Mouse (Mus musculus): Measurements from ENCODE around the gene Ubl5.
"Not testable (repeated sequence)": the region's sequence is repeated elsewhere in the genome, so short reads cannot be mapped to it uniquely, and the experiment has no call there.

The Ubl5 gene

DNA sequence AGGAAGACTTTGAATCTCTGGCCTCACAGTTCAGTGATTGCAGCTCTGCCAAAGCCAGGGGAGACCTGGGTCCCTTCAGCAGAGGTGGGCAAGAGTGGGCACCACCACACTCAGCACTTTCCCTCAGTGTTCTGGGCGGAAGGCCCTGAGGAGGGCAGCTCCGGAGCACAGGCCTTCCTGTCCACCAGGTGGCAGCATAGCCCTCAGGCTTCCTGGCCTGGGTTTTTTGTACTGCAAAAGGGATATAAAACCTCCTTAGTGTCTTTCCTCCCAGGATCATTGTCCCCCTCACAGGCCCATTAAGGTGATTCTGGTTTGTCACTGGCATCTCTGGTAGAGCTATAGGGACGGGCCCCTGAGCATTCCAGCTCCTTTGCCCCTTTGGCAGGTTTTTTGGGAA is 19.6 kb downstream of the Ubl5 start:
- peak; percentile 88 for DNase-seq

DNA sequence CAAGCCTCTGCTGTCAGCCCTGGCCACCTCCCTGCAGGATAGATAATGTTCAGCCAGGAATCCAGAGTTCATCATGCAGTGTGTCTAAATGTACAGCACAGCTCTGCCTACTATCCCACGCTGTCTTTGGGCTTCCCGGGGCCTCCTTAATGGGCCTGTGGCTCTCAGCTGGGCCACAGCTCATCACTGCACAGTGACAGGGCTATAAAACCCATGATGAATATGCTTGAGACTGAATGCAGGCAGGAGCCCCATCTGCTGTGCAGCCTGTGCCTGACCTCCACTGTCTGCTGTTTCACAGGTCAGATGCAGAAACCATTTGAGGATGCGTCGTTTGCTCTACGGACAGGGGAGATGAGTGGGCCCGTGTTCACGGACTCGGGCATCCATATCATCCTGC is 20.2 kb downstream of the Ubl5 start:
- no peak for DNase-seq

DNA sequence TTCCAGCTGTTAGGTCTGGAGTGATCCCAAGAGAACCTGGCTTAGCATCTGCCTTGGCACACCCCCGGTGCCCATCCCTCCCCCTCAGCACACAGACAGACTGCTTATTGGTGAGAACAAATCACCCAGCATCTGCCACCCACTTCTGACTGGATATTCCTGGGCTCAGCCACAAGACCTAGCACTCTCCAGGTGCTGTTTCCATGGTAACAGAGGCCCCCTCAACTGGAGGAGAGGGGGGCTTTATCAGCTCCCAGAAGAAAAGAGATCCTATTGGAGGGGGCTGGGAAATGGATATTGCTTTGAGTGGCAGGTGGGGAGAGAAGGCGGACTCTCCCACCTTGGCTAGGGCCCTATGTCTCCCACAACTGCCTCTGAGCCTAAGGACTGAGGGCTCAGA is 21.3 kb downstream of the Ubl5 start:
- DNase-seq: no peak

DNA sequence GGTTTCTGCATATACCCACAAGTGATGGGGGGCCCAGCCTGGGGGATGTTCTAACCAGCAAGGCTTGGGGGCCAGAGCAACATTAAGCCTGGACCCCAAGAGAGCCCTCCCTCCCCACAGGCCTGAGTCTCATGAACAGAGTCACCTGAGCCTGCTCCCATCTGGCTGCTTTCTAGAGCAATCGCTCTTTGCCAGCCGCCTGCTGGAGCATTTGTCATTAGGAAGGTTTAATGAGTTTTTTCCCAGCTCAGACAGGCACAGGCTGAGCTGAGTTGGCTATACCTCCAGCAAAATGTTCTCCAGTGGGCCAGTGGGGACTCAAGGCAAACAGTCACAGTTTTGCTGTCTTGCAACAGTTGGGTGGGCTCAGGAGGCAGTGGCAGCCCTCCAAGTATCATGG is 21.7 kb downstream of the Ubl5 start:
- no peak for DNase-seq

DNA sequence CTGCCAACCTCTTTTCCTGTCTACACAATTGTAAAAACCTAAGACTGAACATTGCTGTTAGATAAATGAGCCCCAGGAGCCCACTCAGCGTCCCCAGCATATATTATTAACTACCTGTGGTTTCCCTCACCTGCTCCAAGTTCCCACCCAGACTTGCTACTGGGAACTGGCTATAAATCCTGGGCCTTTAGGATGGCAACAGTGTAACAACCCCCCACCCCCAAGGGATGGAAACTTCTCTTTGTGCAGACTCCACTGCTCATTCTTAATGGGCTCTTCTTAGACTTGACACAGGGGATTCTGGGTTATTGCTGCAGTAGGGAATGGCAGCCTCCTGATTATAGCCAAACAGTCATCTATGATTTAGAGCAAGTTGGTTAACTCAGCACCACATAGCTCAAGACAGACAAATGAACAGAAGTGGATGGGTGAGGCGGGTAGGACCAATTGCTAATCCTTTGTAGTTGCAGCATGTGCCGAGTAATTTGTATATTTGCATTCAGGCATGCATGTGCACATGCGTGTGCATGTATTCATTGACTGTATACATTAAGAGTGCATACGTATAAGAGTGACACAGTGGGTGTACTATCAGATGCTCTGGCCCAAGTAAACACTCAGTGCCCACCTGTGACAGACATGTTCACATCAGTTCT is 22.4 kb downstream of the Ubl5 start:
- DNase-seq: no peak

DNA sequence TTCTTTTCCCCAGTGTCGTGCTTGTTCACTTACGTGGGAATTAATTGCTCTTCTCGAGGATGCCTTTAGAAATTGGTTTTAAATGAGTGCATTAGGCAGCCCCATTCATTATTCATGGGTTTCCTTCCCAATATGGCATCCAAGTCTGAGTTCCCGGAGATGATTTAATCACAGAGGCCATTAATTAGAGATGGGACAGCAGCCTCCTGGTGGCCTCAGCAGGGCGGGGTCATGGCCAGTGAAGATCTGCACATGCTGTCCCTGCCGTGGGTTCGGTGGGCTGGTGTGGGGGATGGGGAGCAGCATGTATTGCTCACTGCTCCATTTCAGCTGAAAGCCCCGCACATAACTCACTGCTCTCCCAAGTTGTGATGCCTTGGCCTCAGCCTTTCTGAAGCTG is 23.2 kb downstream of the Ubl5 start:
- DNase-seq: no peak

DNA sequence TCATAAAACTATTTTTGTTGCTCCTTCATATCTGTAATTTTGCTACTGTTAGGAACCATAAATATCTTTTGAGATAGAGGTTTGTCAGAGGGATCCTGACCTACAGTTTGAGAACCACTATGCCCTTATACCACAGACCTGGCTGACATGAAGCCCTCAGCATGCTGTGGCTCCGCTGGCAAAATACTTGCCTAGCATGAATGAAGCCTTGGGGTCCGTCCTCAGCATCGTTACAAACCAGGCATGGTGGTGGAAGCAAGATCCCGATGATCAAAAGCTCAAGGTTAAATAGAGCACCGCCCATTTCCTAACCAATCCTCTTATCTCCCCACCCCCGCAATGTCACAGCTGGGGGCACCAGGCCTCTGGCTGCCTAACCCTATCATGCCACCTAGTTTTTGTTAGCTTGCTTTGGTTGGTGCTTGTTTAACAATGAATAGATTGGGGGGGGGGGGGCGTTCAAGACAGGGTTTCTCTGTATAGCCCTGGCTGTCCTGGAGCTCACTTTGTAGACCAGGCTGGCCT is 23.9 kb downstream of the Ubl5 start:
- DNase-seq: peak; percentile 59

DNA sequence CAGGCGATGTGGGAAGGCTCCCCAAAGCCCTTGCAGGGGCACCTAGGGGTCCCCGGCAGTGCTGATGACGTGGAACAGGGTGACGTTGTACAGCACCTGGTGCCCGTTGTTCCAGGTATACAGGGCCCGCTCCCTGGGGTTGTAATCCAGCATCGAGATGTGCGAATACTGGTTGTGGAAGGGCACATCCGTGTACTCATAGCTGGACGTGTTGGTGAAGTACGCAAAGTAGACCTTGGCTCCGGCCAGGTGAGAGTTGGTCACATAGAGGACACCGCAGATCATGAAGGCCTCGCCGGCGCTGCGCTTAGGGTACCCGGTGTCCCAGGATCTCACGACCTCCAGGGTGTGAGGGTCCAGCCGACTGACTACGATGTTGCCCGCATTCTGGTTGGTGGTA is 25.4 kb downstream of the Ubl5 start:
- no peak for DNase-seq

DNA sequence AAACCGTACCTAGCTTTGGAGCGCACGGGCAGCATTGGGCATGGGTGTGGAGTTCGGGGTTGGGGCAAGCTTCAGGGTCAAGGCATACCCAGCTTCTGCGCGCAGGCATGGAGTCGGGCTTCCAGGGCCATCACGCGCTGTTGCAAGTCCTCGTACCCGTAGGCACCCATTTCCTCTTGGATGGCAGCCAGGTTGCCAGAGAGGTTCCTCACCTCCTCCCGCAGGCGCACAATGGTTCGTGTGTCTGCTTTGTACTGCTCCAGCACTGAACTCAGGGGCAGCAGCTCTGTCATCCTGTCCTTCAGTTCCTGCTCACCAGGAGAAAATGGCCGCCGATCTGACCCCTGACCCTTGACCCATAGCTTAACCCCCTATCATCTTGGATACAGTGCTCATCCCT is 29.4 kb downstream of the Ubl5 start:
- DNase-seq: no peak

DNA sequence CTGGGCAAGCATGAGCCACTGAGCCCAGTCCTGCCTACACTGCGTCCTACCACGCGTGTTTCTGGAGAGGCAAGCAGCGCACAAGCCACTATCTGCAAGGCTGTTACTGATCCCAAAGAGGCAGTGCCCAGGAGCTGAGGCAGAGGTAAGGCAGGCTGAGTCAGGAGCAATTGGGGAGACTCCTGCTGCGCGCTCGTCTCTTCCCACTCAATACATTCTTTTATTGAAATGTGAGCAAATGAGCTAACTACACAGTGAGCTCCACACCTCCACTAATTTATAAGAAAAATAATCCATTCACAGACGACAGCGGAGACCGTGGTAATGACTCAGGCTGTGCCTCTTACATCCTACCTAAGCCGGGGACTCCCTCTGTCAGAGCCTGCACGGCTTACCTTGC is 35.2 kb downstream of the Ubl5 start:
- no peak for DNase-seq

DNA sequence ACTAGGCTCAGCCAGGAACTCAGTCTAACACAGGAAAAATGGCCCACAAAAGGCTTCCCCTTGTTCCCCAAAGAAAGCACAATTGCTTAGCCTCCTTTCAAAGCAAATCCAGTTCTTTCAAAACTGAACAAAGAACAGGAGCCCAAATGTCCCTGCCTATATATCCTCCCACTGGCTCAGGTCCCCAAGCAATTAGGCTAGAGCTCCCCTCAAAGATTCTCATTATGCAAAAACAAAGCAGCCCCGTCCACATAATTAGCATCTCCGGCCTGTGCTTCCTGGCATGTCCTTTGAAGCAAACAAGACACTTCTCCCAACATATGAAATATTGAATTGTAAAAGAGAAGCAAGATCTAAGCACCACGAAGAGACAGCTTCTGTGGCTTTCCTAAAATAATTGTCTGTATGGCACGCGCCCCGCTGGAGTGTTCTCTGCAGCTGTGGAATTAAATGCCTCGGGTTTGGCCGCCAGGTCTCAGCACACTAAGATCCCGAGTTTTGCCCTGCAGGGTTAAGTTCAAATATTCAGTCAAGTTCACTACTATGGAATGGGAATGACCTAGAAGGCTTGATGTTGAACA is 37.8 kb downstream of the Ubl5 start:
- DNase-seq: no peak

DNA sequence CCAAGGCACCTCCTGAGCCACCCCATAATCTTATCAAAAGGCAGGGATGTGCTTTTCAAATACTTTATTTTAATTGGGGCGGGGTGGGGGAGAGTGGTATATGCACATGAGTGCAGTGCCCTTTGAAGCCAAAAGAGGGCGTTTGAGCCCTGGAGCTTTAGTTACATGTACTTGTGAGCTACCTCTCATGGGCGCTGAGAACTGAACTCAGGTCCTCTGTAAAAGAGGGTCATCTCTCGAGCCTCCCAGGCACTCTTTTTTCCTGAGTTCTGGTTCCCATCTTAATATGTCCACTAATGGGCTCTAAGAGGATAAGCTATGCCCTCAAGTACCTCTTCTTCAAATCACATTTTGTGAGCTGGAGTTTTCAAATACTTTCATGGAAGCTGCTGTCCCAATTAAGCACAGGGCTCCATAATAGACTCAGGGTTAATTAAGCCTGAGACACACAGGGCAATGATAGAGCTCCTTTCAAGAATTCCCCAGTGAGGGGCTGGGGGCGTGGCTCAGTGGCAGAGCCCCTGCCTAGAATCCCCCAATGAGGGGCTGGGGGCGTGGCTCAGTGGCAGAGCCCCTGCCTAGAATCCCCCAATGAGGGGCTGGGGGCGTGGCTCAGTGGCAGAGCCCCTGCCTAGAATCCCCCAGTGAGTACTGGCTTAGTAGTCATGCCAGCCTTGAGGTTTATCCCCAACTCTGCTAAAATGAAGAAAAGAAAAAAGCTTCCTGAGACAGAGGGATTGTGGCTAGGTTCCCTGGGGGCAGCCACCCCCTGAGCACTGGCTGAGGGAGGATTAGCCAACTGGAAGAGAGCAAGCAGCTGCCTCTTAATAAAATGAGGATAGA is 39.1 kb downstream of the Ubl5 start:
- no peak for DNase-seq

DNA sequence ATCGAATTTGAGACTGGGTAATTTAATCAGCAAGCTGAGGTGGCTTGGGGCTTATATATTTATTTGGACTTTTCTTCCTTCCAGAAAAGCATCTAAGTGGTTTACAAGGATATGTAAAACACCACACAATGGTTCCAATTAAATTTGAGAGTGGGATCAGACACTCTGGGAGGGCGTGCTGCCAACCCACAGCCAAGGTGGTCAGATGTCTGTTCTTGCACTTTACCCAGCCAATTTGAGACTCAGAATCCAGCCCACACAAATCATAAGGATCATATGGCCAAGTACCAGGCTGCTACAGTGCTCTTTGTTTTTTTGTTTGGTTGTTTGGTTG is 39.7 kb downstream of the Ubl5 start:
- DNase-seq: no peak

DNA sequence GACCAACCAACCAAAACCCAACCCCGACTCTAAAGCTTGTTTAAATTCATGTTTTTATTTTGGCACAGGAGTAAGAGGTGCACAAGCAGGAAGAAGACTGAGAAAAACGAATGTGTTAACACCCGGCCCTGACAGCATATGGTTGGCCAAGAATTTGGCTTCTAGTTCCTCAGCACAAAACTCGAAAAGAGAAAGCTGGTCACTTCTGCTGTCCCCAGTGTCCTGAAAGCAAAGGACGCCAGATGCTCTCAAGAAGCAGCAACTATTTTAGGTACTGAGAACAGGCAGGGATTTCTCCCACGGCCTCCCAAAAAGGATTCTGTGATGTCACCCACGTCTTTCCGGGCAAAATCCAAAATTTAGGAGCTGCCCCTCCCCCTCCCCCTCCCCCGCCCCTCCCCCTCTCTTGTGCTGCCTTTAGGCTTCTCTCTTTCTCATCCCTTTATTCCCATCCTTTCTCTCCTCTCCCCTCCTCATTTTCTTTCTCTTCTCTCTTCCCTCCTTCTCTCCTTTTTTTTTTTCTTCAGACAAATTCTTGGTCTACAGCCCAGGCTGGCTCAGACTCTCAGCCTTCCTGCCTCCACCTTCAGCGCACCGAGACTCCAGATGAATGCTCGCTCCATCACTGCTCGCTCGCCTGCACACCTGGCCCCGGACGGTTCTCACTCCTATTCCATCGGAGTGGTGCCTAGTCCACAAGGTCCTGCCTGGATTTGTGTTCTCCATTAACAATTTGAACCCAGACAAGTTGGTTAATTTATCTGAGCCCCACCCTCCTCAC is 42.6 kb downstream of the Ubl5 start:
- no peak for DNase-seq

DNA sequence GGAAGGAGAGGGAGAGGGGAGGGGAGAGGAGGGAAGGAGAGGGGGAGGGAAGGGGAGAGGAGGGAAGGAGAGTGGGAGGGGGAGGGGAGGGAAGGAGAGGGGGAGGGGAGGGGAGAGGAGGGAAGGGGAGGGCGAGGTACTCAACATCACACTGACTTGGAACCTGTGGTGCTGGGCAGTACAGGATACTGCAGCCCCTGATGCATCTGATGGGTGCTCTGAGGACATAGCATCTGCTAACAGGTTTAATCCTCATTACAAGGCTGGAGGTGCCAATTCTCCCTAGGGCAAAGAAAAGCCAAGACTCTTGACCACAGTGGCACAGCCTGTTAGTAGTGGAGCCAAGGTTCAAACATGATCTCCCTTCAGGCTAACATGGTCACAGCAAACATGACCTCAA is 46.7 kb downstream of the Ubl5 start:
- no peak for DNase-seq

DNA sequence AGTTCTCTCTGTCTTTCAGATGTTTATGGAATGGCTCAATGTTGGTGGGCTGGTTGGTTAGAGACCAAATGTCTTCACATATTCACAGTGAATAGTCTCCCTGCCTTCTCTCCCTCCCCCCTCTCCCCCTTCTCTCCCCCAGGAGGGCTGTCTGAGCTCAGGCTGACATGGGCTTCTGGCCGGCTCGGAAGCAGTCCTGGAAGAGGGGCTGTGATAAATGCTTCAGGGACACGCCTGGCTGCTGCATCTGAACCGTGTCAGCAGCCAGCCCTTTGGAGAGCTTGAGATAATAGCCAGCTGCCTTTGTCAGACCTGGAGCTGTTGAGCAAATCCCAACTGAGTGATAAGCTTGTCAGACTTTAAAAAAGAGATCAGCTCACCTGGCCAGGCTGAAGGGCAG is 47.2 kb downstream of the Ubl5 start:
- no peak for DNase-seq

DNA sequence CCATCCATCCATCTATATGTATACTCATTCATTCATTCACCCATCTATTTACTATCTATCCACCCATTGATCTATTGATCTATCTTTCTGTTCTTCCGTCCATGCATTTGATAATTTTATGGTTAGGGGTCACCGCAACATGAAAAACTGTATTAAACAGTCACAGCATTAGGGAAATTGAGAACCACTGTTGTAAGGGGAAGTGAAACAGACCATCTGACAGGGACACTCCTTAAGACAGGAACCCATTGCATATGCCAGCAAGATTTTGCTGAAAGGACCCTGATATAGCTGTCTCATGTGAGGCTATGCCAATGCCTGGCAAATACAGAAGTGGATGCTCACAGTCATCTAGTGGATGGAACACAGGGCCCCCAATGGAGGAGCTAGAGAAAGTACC is 47.8 kb downstream of the Ubl5 start:
- not testable (repeated sequence) for DNase-seq

DNA sequence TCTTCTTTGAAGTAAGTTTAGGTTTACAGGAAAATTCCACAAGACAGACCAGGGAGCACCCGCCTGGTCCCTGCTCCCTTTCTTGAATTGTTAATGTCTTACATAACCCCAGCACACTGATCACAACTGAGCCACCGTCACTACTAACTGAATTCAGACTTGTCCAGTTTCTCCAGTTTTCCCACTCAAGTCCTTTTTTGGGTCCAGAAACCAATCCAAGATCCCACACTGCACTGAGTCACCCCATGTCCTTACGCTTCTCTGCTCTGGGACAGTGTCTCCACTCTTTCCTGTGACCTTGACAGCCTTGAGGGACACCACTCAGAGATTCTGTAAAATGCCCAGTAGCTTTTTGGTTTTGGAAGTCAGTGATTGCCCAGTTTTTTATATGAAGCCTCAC is 50.2 kb downstream of the Ubl5 start:
- DNase-seq: no peak

DNA sequence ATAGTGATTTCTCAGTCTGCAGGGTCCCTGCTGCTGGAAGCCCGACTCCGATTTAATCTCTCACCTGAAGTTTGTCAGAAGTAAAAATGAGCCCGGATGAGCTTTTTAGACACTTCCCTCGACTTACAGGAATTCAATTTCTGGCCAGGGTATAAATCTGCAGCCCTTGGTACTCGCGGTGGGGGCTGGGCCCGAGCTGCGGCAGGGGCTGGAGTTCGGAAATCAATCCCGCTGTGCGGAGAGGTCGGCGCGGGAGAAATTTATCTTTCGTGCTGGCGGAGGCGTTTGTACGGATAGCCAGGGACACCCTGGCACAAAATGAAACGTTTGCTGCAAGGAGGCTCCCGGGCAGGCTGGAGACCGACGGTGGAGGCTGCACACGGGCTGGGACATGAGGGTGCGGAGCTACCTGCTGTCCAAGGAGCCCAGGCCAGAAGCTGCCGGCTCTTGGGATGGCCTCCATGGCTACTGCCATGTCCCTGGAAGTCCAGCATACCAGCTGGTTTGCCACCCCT is 52.1 kb downstream of the Ubl5 start:
- DNase-seq: no peak

DNA sequence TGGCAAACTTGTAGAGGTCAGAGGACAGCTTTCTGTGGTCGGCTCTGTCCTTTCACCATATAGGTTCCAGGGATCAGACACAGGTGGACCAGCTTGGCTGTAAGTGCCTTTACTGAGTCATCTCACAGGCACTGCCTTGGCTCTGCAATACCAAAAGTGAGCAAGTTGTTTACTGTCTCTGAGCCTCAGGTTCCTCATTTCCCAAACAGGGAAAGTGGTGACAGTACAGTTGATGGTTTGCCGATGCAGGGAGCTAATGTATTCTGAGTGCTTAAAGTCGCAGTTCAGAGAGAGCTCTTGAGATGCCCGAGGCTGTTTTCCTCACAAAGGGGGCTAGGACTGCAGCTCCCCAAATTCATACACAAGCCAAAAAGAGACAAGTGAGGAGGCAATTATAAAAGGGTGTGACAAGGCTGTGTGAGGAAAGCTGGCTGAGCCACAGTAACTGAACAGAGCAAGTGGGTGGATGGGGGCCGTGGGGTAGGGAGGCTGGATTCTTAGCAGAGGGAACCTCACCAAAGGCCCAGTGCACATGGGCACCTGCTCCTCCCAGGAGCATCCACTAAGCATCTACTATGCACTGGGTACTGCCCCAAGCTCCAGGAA is 53.5 kb downstream of the Ubl5 start:
- no peak for DNase-seq

Data from thymus, postnatal 4 days (tissue).